Mouse (Mus musculus) T-helper 2 cell (primary cell): ENCODE data around the gene Cyp4a31.
"Not testable (repeated sequence)": the region's sequence is repeated elsewhere in the genome, so short reads cannot be mapped to it uniquely, and the experiment has no call there.

Experiments used
- in situ Hi-C: fragments of 300-600 bp; cut with MboI, MseI; formaldehyde crosslinking; loops from one replicate; pipeline ENCODE4 v1.15.1; 2025; ENCODE audit warnings: high pct_unique_total_duplicates

Gene Cyp4a31

DNA sequence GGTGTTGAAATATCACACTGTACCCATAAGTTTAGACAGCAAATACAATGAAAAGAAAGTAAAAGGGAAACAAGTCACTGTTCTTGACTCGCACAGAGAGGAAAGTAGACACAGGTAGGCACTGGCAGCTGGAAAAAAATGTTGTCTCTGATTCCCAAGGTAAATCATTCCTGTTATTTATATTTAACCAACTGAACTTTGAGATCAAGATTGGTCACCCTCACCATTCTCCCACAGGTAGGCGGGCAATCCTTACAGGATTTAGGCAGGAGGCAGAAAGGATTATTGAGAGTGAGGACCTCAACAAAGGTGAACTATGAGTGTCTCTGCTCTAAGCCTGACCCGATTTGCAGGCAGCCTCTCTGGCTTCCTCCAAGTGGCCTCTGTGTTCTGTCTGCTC lies at the start of gene Cyp4a31:
Gene Cyp4a31 (plus strand): TSS at position 249 of the 400 bp plus-strand sequence.
- in situ Hi-C loops, result no loop called here

GRCm38 (mm10) chr4:115513964-115514363 lies 49.5 kb upstream of the Cyp4a31 start:
- in situ Hi-C loops, result not testable (repeated sequence)

- in situ Hi-C loops, result loop anchor here (5.0 kb wide), 1 partner anchor 84 kb away; the partner anchor contains the start of gene Cyp4a32
Observed at GRCm38 (mm10) chr4:115518000-115518399, 45.4 kb upstream of the Cyp4a31 start, which contains the start of gene Cyp4a10. Gene Cyp4a10, plus strand, starts transcription at chr4:115518264.

GRCm38 (mm10) chr4:115519444-115519843 lies 44.0 kb upstream of the Cyp4a31 start:
- in situ Hi-C loops, result loop anchor here (5.0 kb wide), 1 partner anchor 83 kb away; the partner anchor contains the start of gene Cyp4a32

DNA sequence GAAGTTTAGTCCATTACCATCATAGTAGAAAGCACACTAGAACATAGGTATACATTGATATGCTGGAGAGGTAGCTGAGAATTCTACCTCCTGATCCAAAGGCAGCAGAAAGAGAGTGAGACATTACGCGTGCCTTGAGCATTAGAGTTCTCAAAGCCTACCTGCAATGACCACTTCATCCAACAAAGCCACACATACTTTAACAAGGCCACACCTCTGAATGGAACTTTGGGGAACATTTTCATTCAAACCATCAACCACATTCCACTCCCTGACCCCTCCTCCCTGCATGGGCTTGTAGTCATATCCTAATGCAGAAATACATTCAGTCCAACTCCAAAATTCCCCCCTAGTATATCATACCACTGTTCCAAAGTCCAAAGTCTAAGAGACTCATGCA lies 41.7 kb upstream of the Cyp4a31 start:
- in situ Hi-C loops, result no loop called here

DNA sequence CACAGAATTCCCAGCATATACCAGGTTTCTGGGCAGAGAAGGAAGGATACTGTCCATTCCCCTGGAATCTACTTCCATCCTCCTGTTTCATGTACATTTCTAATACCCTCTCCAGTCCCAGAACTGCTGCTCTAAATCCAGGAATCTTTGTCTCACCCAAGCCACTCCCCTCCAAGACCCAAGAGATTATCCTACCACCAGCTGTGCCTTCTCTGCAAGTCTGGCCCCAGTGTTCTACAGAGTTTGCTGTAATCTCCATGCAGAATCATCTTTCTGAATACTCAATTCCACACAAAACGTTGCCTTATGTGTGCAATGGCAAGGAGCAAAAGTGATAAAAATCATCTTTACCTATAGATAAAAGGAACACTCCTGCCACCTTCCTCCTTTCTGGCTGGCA lies 18.3 kb upstream of the Cyp4a31 start:
- in situ Hi-C loops, result no loop called here

GRCm38 (mm10) chr4:115546141-115546828 lies 17.2 kb upstream of the Cyp4a31 start:
- in situ Hi-C loops, result no loop called here

DNA sequence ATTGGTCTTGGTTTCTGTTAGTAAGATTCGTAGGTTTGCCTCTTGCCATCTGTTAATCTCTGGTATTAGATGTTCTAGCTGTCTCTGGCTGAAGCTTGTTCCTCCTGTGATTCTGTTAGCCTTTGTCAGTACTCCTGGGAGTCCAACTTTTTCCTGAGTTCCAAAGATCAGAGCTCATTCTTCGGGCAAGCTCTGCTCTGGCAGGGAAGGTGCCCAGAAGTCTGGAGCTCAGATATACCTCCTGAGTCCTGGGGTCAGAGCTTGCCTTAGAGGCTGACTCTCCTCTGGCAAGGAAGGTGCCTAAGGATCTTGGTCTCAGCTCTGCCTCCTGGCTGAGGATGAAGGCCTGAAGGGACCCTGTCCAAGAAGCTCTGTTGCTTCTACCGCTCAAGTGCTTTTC lies 10.7 kb upstream of the Cyp4a31 start:
- in situ Hi-C loops, result no loop called here

- in situ Hi-C loops, result no loop called here
Observed at GRCm38 (mm10) chr4:115555513-115555912, 7.9 kb upstream of the Cyp4a31 start.

GRCm38 (mm10) chr4:115557861-115558561 lies 5.4 kb upstream of the Cyp4a31 start:
- in situ Hi-C loops, result no loop called here

GRCm38 (mm10) chr4:115561236-115561635 lies 2.2 kb upstream of the Cyp4a31 start:
- in situ Hi-C loops, result not testable (repeated sequence)

- in situ Hi-C loops, result not testable (repeated sequence)
Observed at GRCm38 (mm10) chr4:115564469-115565225, 1.2 kb downstream of the Cyp4a31 start.

DNA sequence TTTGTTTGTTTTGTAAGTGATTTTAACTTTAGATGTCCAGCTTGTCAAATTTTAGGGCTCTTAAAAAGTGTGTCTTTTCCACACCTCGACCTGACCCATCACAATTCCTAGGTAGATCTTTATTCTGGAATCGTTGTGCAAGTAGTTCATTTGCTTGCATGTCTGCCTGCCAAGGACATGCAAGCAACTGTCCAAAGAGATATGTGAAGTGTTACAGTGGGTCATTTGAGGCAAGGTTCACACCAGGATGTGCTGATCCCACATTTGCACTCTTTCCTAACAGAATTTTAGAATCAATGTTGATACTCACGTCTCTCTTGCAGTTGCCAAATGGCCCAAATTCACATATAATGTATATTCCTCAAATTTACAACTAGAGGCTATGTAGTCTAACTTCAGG lies 11.8 kb downstream of the Cyp4a31 start:
- in situ Hi-C loops, result loop anchor here (10.0 kb wide), 1 partner anchor 280 kb away; the partner anchor contains the start of gene Cyp4a12a

GRCm38 (mm10) chr4:115575776-115576175 lies 12.3 kb downstream of the Cyp4a31 start:
- in situ Hi-C loops, result loop anchor here (10.0 kb wide), 1 partner anchor 281 kb away; the partner anchor contains the start of gene Cyp4a12a

GRCm38 (mm10) chr4:115583036-115583435 lies 19.6 kb downstream of the Cyp4a31 start:
- in situ Hi-C loops, result no loop called here

DNA sequence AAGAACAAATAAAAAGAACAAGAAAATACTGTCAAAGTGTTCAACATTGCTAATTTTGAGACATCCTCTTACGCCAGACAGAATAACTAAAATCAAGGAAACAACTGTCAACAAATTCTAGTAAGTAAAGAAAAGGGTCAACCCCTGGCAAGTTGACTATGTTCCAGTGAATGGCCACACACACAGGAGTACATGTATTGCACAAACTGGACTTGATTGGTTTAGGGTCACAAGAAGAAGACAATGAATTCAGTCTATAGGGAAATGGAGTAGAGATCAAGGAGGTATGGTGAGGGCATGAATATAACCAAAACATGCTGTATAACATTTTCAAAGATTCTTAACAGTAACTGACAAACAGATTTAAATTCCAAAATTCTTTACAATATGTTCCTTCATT lies 32.9 kb downstream of the Cyp4a31 start:
- in situ Hi-C loops, result no loop called here

GRCm38 (mm10) chr4:115596824-115597336 lies 33.4 kb downstream of the Cyp4a31 start:
- in situ Hi-C loops, result no loop called here

GRCm38 (mm10) chr4:115600611-115601010 lies 37.2 kb downstream of the Cyp4a31 start, which contains the start of gene Cyp4a32:
Gene Cyp4a32, plus strand, starts transcription at chr4:115600969.
- in situ Hi-C loops, result loop anchor here (5.0 kb wide), 1 partner anchor 83 kb away; the partner anchor contains the start of gene Cyp4a10

DNA sequence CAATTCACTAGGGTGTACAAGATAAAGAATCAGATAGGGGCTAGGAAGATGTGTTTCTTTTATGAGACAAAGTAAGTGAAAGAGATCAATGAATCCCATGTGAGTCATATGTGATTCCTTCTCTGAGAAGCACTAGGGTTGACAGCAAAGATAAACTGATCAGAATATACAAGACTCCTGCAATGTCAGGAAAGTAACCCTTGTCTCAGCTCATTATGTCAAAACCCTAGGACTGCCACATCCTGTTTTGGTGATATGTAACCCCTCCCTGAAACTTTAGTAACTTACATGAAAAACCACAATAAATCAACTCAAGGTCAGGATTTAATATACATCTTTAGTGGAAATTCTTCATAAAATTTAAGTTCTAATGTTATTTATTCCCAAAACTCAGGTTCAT lies 50.6 kb downstream of the Cyp4a31 start:
- in situ Hi-C loops, result no loop called here

- in situ Hi-C loops, result not testable (repeated sequence)
Observed at GRCm38 (mm10) chr4:115625560-115625959, 62.1 kb downstream of the Cyp4a31 start.
